Mouse (Mus musculus): Measurements from ENCODE around the gene Fxyd4. TPM values are rescaled to one million over a fixed set of nuclear protein-coding genes. Genes with fewer than 3 reads are reported as not detected.

Gene Fxyd4
- total RNA-seq, 2 experiments from 2014 or later, result not detected

GRCm38 (mm10) chr6:117892386-117892785, 45.1 kb downstream of the Fxyd4 start:
- DNase-seq (ENCODE audit: low spot score in 2 of 2), result no peak

- DNase-seq (ENCODE audit: low spot score in 2 of 2), result no peak
Observed at GRCm38 (mm10) chr6:117891369-117892160, 45.9 kb downstream of the Fxyd4 start.

- no peak for DNase-seq (ENCODE audit: low spot score in 2 of 2)
Observed at GRCm38 (mm10) chr6:117890257-117890656, 47.2 kb downstream of the Fxyd4 start.

GRCm38 (mm10) chr6:117888642-117889096, 48.8 kb downstream of the Fxyd4 start:
- no peak for DNase-seq (ENCODE audit: low spot score in 2 of 2)

- DNase-seq (ENCODE audit: low spot score in 2 of 2), result no peak
Observed at GRCm38 (mm10) chr6:117888032-117888431, 49.5 kb downstream of the Fxyd4 start.

- no peak for DNase-seq (ENCODE audit: low spot score in 2 of 2)
Observed at GRCm38 (mm10) chr6:117885943-117886342, 51.5 kb downstream of the Fxyd4 start.

Small RNAs within 50 kb of the gene (microRNA-seq; reads per million reads assigned to microRNA genes)
- gene Gm25535 (ENCODE audit: borderline number of aligned reads in 2 of 2), result 0 reads per million in 2 experiments

Other genes with a start within 250 kb of the Fxyd4 start
- 10 to 100 TPM; 29.2 to 29.5 TPM for gene Zfp637, start 96.5 kb downstream of the Fxyd4 start, total RNA-seq (2021)
- gene Zfp239, start 75.6 kb downstream of the Fxyd4 start, total RNA-seq (2021), result 1 to 10 TPM; 2.6 to 3.0 TPM
- gene Hnrnpf, start 37.4 kb downstream of the Fxyd4 start, total RNA-seq (2021), result 100 to 1,000 TPM; 317 to 377 TPM
- gene Rasgef1a, start 73.7 kb upstream of the Fxyd4 start, total RNA-seq (2021), result under 1 TPM; 0.29 to 0.30 TPM
- gene Csgalnact2, start 201.4 kb upstream of the Fxyd4 start, total RNA-seq (2021), result 10 to 100 TPM; 15.9 to 17.4 TPM